Mouse (Mus musculus) granulocyte monocyte progenitor cell, adult 5-6 weeks (primary cell): ENCODE results near the gene Cdc25b. TPM values are rescaled to one million over a fixed set of nuclear protein-coding genes. Genes with fewer than 3 reads are reported as not detected.

ENCODE experiments used
- ATAC-seq: replicated peaks from 2 replicates; pipeline ENCODE4 v1.8.0; 2016; ENCODE audit warnings: mild to moderate bottlenecking, moderate TSS enrichment, inconsistent platforms; ENCODE audit not compliant: poor library complexity, severe bottlenecking
- total RNA-seq, 2 experiments: library from RNA; stranded (forward) in 1 of 2; stranded (reverse) in 1 of 2; fragments of 200-712, 200-1000 nt in 1 of 2; fragments of >200 nt in 1 of 2; fragmentation: Nextera tagmentation in 1 of 2; gene quantifications; 2 replicates each; pipeline ENCODE4 v1.2.3; 2014 to 2017

Gene Cdc25b
- total RNA-seq, 2 experiments from 2014 or later = 4.9 to 6.8 TPM

DNA sequence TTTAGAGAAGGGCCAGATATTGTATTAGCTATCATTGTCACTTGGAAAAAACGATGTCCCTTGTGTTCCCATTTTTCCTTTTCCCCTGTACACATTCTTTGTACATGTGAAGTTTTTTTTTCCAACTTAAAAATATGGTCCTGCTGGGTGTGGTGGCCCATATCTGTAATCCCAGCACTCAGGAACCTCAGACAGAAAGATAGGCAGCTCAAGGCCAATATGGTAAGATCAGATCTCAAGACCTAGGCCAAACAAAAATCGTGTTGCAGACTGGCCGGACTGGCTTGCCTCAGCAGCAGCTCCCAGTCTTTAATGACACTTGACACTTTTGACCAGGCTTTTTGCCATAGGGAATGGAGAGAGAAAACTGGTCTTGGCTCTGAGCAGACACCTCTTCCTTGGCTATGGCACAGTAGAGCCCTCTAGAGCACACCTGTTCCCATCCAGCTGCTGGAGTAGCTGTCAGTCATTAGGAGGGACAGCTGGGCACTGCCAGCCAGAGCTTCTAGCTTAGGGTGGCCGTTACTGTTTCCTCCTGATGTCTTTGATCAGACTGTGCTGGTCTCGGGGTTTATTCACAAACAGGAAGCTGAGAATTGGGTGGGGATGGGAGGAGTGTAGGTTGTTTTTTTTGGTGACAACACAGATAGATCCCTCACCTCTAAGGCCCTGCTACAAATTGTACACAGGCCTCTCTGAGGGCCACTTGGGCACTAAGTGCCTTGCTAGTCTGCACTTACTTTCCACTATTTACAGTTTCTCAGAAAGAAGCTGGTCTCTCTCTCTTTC lies 3.0 kb downstream of the Cdc25b start:
- ATAC-seq = no peak

- ATAC-seq = no peak
Measured at GRCm38 (mm10) chr2:131190344-131191004, 3.7 kb downstream of the Cdc25b start.

GRCm38 (mm10) chr2:131191005-131191390 lies 4.2 kb downstream of the Cdc25b start:
- no peak for ATAC-seq

DNA sequence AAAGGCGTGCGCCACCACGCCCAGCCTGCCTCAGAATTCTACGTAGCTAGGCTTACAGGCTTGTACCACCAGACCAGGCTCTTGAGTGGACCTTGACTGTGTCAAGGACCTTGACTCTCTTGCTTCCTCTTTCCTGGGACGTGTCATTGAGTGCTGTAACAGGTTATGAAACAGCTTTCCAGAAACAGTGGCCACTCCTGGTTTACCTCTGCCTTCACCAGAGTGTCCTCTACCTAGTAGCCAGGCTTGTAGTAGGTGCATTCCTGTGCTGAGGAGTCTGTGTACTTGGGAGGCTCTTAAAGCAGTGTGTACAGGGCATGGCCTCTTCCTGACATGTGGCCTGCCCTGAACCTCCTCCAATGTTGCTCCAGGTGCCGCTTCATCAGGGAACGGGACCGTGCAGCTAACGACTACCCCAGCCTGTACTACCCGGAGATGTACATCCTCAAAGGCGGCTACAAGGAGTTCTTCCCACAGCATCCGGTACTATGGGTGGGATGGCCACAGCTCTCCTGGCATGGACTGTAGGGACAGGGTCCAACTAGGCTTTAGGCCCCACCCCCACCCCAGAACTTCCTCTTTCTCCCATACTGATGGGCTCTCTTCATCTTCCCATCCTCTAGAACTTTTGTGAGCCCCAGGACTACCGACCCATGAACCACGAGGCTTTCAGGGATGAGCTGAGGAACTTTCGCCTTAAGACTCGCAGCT lies 10.0 kb downstream of the Cdc25b start:
- ATAC-seq = peak; percentile 95

GRCm38 (mm10) chr2:131200710-131201109 lies 14.0 kb downstream of the Cdc25b start:
- ATAC-seq = no peak

DNA sequence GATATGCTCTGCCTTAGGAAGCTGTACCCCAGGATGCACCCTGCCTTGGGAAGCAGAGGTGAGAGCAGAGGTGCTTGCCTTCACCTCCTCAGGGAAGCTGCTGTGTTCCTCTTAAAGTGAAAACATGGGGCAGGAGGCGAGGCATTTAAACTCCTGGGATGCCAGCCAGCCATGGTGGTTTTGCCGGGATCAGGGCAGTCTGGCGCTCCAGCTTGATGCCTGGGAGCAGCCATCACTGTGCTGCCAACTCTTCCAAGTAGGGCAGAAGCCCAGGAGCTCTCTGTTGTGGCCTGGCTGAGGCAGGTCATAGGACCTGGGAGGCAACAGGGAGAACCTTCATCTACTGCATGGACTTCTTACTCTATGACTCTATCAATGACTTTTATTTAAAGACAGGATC lies 14.5 kb downstream of the Cdc25b start:
- ATAC-seq = no peak

DNA sequence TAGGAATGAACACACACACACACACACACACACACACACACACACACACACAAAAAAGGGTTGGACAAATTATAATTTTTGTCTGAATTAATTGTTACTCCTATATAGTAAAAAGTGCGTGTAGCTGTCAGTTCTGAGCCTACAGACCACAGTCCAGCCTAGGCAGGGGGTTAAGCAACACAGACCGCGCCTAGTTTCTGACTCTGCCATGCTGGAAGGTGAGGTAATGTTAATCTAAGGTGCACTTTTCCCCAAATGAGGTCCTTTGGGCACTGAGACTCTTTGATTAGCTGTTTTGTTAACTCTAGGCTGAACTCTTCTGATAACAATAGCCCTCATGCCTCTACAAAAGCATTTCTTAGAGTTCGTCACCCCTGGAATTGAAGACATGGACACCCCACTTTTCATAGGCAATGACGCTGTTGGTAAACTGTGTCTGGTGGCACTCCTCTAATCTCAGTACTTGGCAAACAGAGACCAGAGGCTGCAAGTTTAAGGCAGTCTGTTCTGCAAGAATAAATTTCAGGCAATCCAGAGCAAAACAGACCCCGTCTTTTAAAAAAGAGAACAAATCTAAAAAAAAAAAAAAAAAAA lies 17.2 kb downstream of the Cdc25b start:
- no peak for ATAC-seq

DNA sequence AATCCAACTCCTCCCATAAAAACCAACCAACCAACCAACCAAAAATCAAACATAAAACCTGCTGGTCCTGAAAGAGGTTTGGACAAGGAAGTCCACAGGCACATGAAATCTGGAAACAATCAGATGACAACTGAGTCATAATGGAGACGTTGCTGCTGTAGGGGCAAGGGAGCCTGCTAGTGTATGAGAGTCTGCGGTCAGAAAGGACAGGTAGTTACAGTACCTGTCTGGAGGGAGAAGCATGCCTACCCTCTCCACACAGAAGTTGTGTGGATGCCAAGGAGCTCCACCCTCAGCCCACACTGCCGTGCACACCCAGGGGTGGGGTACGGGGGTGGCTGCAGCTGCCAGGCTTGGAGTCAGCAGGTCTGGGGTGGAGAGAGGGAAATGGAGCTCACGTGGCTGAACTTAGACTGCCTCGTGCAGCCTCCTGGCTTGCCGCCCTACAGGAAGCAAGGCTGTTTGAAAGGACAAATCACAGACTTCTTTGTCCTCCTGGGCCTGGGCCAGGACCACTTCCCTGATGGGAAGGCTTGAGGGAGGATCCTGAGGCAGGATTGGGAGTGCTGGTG lies 17.7 kb downstream of the Cdc25b start:
- ATAC-seq = peak; percentile 57

DNA sequence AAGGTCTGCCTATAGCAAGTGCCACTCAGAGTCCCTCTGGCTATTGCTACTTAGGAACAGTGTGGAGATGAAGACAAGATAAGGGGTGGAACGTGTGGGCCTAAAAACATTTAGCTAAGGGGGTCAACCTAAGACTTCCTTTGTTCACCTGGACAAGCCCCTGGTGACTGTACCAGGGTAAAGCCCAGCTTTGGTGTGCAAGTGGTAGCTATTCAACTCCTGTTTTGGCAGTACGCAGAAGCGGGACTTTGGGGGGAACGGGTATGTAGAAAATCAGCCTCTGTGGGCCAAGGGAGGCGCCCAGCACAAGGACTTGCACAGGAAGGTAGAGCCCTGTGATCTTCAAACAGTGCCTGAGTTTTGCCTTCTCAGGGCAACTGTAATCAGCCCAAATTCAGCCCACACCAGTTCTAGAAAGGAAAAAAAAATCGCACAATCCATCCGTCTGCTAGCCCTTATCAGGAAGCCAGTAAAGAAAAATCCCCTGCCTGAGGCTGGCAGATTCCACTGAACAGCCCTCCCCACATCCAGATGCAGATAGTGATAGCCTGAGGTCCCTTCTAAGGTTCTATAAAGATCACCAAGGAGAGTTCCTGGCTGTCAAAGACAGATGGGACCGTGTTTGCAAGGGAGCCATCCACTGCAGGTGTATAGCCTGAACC lies 18.9 kb downstream of the Cdc25b start:
- no peak for ATAC-seq

GRCm38 (mm10) chr2:131206778-131207177 lies 20.0 kb downstream of the Cdc25b start, which contains the start of gene Ap5s1:
Gene Ap5s1, plus strand, starts transcription at chr2:131207078.
- ATAC-seq = no peak

DNA sequence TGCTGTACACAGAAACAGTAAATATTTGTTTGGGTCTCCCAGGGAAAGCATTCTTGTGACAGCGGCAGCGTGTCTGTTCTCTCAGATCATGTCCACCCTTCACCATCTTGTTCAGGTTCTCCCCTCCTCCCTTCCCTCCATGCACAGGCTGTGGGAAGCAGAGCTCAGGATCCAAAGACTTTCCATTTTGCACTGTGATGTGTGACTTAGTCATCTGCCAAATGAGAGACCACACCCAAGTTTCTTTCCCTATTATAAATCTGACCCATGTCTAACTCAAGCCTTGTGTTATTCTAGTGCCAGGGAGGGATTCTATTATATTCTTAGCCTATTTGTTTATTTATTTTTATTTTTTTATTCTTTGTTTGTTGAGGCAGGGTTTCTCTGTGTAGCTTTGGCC lies 21.6 kb downstream of the Cdc25b start:
- no peak for ATAC-seq

DNA sequence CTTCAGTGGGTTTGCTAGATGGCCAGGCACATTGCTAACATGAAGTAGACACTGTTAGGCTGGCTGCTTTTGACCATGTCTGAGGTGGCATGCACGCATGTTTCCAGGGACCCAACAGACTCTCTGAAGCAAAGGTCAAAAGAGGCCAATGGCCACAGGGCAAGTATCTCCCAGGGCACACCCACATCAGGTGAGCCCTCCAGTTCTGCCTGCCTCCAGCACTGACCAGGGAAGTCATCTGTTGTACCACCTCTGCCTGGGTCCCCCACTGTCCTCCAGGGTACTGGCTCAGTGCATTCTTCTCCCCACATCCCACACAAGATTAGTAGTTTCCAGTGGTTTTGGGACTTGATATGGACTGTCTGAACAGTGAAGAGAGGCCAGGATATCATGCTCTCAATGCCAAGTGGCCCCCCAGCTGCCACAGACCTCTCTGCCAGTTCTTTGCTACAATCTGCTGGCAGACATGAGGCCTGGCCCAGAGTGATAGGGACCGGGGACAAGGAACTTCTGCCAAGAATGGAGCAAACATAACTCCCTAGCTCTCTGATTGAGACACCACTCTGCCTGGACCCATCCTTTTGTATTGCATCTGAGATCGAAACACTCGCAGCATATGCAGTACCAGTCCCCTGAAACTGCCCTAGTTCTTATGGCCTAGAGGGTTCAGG lies 22.5 kb downstream of the Cdc25b start:
- no peak for ATAC-seq

DNA sequence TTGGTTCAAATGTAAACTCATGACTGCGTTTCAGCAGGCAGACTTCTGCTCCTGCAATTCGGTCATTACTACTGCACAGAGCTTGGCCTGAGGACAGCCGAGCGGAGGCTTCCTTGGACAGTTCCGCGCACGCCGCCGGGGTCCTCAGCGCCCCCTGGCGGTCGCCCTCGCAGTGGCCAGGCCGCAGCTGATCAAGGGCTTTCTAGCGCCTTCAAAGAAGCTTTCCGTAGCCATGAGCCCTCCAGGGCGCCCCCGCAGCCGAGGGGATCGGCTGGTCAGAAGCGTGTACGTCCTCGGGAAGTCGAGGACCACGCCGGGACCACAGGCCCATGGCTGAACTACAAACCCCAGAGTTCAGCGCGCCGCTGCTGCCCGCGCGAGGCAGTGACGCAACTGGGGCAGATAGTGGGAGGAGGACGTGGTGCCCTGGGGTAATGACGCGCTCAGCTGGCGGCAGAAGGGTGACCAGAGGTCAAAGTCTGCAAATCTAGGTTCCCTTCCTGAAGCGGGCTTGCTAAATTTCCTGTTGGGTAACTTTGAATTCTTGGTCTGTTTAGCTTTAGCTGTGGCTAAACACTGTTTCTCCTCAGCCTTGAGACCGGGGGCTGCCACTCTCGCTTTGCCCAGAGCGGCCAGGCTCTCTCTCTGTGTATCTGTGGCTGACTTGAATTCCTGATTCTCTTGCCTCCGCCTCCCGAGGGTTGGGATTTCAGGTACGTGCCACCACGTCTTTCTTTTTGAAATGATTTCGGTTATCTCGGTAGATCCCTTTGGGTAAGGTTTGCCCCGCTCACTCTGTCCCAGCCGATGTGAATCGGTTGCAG lies 23.4 kb downstream of the Cdc25b start:
- peak; percentile 91 for ATAC-seq

DNA sequence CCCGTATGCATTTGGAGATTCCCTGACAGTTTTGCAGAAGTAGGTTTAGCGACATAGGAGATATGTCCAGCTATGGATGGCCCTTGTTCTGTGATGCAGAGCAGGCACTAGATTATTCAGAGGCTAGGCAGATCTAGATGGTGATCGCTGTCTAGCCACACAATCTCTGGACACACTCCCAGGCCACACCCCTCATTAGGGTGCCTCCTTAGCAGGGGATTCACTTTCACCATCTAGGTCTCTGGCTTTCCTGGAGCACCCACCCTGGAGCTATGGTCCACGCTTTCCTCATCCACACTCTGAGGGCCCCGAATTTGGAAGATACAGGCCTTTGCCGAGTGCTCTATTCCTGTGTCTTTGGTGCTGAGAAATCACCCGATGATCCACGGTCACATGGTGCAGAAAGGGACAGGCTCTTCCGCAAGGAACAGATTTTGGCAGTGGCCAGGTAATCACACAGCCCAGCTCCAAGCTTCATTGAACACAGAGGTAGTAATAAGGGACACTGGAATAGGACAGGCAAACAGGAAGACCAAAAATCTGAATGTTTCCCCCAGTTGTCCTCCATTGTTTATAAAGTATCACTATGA lies 24.4 kb downstream of the Cdc25b start:
- peak; percentile 20 for ATAC-seq

GRCm38 (mm10) chr2:131213773-131214172 lies 27.0 kb downstream of the Cdc25b start:
- no peak for ATAC-seq

- ATAC-seq = no peak
Measured at GRCm38 (mm10) chr2:131215941-131216858, 29.5 kb downstream of the Cdc25b start.

DNA sequence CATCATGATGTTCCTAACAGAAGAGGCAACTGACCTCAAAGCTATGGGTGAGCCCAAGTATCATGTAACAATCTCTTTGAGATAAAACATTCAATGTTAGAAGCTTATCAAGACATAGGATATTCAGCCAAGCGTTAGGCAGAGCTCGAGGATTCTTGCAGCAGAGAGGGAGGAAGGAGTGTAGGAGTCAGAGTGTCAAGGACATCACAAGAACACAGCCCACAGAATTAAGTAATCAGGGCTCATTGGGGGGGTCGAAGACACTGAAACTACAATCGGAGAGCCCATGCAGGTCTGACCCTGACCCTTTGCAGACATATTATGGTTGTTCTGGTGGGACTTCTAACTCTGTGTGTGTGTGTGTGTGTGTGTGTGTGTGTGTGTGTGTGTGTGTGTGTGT lies 33.3 kb downstream of the Cdc25b start:
- peak; percentile 37; the same call in 1 of the 2 replicates for ATAC-seq
